Mouse (Mus musculus) forebrain, embryonic 15.5 days (tissue): ENCODE measurements around the gene Disp1. TPM values are rescaled to one million over a fixed set of nuclear protein-coding genes. Genes with fewer than 3 reads are reported as not detected.

Experiments used
- ATAC-seq: fragments of 200-750 bp; cut with Nextera tagmentation; replicated peaks from 2 replicates; pipeline ENCODE4 v1.8.0; 2017; ENCODE audit warnings: mild to moderate bottlenecking, moderate TSS enrichment, moderate library complexity
- H3K27ac ChIP-seq: fragments of 300-500 bp; sonication (generic); replicated peaks from 2 replicates; pipeline ENCODE4 v1.5.1; 2015; ENCODE audit warnings: mild to moderate bottlenecking, inconsistent platforms
- H3K27me3 ChIP-seq: fragments of 300-500 bp; sonication (generic); 2 replicates; pipeline ENCODE4 v1.6.1; 2015; ENCODE audit warnings: inconsistent platforms
- H3K36me3 ChIP-seq: fragments of 300-500 bp; sonication (generic); 2 replicates; pipeline ENCODE4 v1.6.1; 2015; ENCODE audit warnings: mild to moderate bottlenecking, inconsistent platforms
- H3K4me1 ChIP-seq: fragments of 300-500 bp; sonication (generic); 2 replicates; pipeline ENCODE4 v1.6.1; 2015; ENCODE audit warnings: inconsistent platforms
- H3K4me2 ChIP-seq: fragments of 300-500 bp; sonication (generic); replicated peaks from 2 replicates; pipeline ENCODE4 v1.6.1; 2015; ENCODE audit warnings: mild to moderate bottlenecking, inconsistent platforms
- H3K4me3 ChIP-seq: fragments of 300-500 bp; sonication (generic); 2 replicates; pipeline ENCODE4 v1.5.1; 2015; ENCODE audit warnings: mild to moderate bottlenecking, inconsistent platforms
- H3K9ac ChIP-seq: fragments of 300-500 bp; sonication (generic); replicated peaks from 2 replicates; pipeline ENCODE4 v1.6.1; 2015; ENCODE audit warnings: mild to moderate bottlenecking, inconsistent platforms
- H3K9me3 ChIP-seq: fragments of 300-500 bp; sonication (generic); 2 replicates; pipeline ENCODE4 v1.6.1; 2016; ENCODE audit warnings: inconsistent platforms
- WGBS: fragments of 180-500 bp; shearing (Covaris S2); methylation state at CpG from one replicate; pipeline ENCODE4 v1.1.7; 2015; ENCODE audit warnings: mixed read lengths; 5-methylcytosine and 5-hydroxymethylcytosine counted together
- polyA plus RNA-seq: library from polyadenylated mRNA; unstranded; fragments of >200 nt; fragmentation: Nextera tagmentation; extraction: Ambion mirVana; gene quantifications from 2 replicates; pipeline ENCODE4 v1.2.1, GENCODE M21; 2015

Disp1 gene
- polyA plus RNA-seq, 1 experiment from 2014 or later = 5.9 TPM

- H3K4me2 ChIP-seq = no peak overlapping the region
- no peak overlapping the region for H3K9ac ChIP-seq
- no peaks in the 10 kb centered on the region for H3K4me1 ChIP-seq
- WGBS = 80% methylated on average over 2 of the region's 2 CpGs
- H3K4me3 ChIP-seq = no peak overlapping the region
- no peaks in the 10 kb centered on the region for H3K9me3 ChIP-seq
- 0 out of 2 replicates have a peak, but pooled peaks cover 9% of the 10 kb centered on the region for H3K27me3 ChIP-seq
- ATAC-seq = no peak
- no peaks in the 10 kb centered on the region for H3K36me3 ChIP-seq
- no peak overlapping the region for H3K27ac ChIP-seq
Observed at GRCm38 (mm10) chr1:183060611-183061010, 160.7 kb downstream of the Disp1 start.

GRCm38 (mm10) chr1:183056289-183056655, 165.1 kb downstream of the Disp1 start:
- ATAC-seq = no peak

GRCm38 (mm10) chr1:183055608-183056288, 165.6 kb downstream of the Disp1 start:
- Histone ChIP-seq H3K9ac (no peak overlapping the region), H3K4me2 (no peak overlapping the region), H3K27me3 (0 out of 2 replicates have a peak, but pooled peaks cover 4% of the 10 kb centered on the region), H3K4me1 (no peaks in the 10 kb centered on the region), H3K27ac (no peak overlapping the region), H3K36me3 (no peaks in the 10 kb centered on the region), H3K9me3 (no peaks in the 10 kb centered on the region), H3K4me3 (no peak overlapping the region)
- WGBS = 65% methylated on average over 2 of the region's 2 CpGs
- no peak for ATAC-seq

More at GRCm38 (mm10) chr1:183056289-183056655, 165.1 kb downstream of the Disp1 start:
- Histone ChIP-seq H3K9me3 (no peaks in the 10 kb centered on the region), H3K36me3 (no peaks in the 10 kb centered on the region), H3K4me1 (no peaks in the 10 kb centered on the region), H3K4me3 (no peak overlapping the region), H3K4me2 (no peak overlapping the region), H3K27ac (no peak overlapping the region), H3K9ac (no peak overlapping the region), H3K27me3 (0 out of 2 replicates have a peak, but pooled peaks cover 4% of the 10 kb centered on the region)
- 41% methylated on average over 3 of the region's 3 CpGs for WGBS

GRCm38 (mm10) chr1:183052663-183053062, 168.7 kb downstream of the Disp1 start:
- Histone ChIP-seq H3K27ac (no peak overlapping the region), H3K9me3 (no peaks in the 10 kb centered on the region), H3K9ac (no peak overlapping the region), H3K4me1 (peaks cover 9% of the 10 kb centered on the region), H3K4me2 (no peak overlapping the region), H3K36me3 (no peaks in the 10 kb centered on the region), H3K4me3 (no peak overlapping the region), H3K27me3 (no peaks in the 10 kb centered on the region)
- 84% methylated on average over 7 of the region's 7 CpGs for WGBS
- no peak for ATAC-seq

- 73% methylated on average over 6 of the region's 6 CpGs for WGBS
- H3K4me1 ChIP-seq = peaks cover 27% of the 10 kb centered on the region
- H3K27me3 ChIP-seq = peaks cover 18% of the 10 kb centered on the region
- ATAC-seq = no peak; the same call in 1 of the 2 replicates
- H3K9ac ChIP-seq = no peak overlapping the region
- H3K4me3 ChIP-seq = no peak overlapping the region
- no peak overlapping the region for H3K4me2 ChIP-seq
- H3K9me3 ChIP-seq = no peaks in the 10 kb centered on the region
- H3K27ac ChIP-seq = no peak overlapping the region
- H3K36me3 ChIP-seq = no peaks in the 10 kb centered on the region
Observed at GRCm38 (mm10) chr1:183049295-183049694, 172.0 kb downstream of the Disp1 start.

GRCm38 (mm10) chr1:183047913-183048523, 173.3 kb downstream of the Disp1 start:
- Histone ChIP-seq H3K4me1 (peaks cover 27% of the 10 kb centered on the region), H3K9me3 (no peaks in the 10 kb centered on the region), H3K36me3 (no peaks in the 10 kb centered on the region), H3K9ac (no peak overlapping the region), H3K27me3 (peaks cover 31% of the 10 kb centered on the region), H3K4me3 (no peak overlapping the region), H3K27ac (0 out of 2 replicates have a peak overlapping the region, but pooled peaks have one; percentile 4), H3K4me2 (no peak overlapping the region)
- peak; percentile 33; the same call in 1 of the 2 replicates for ATAC-seq
- 33% methylated on average over 5 of the region's 5 CpGs for WGBS

- Histone ChIP-seq H3K4me2 (no peak overlapping the region), H3K27ac (0 out of 2 replicates have a peak overlapping the region, but pooled peaks have one; percentile 4), H3K36me3 (no peaks in the 10 kb centered on the region), H3K27me3 (peaks cover 37% of the 10 kb centered on the region), H3K4me1 (peaks cover 27% of the 10 kb centered on the region), H3K9ac (no peak overlapping the region), H3K4me3 (no peak overlapping the region), H3K9me3 (no peaks in the 10 kb centered on the region)
- peak; percentile 62 for ATAC-seq
- WGBS = 25% methylated on average over 7 of the region's 7 CpGs
Observed at GRCm38 (mm10) chr1:183047191-183047912, 174.0 kb downstream of the Disp1 start.

GRCm38 (mm10) chr1:183046081-183046480, 175.2 kb downstream of the Disp1 start:
- Histone ChIP-seq H3K4me1 (peaks cover 27% of the 10 kb centered on the region), H3K4me2 (no peak overlapping the region), H3K27ac (no peak overlapping the region), H3K36me3 (no peaks in the 10 kb centered on the region), H3K9me3 (no peaks in the 10 kb centered on the region), H3K4me3 (no peak overlapping the region), H3K9ac (no peak overlapping the region), H3K27me3 (peaks cover 38% of the 10 kb centered on the region)
- ATAC-seq = no peak
- 8% methylated on average over 12 of the region's 12 CpGs for WGBS

- Histone ChIP-seq H3K9ac (no peak overlapping the region), H3K27me3 (peaks cover 48% of the 10 kb centered on the region), H3K4me2 (no peak overlapping the region), H3K4me3 (no peak overlapping the region), H3K27ac (no peak overlapping the region), H3K9me3 (no peaks in the 10 kb centered on the region), H3K4me1 (peaks cover 24% of the 10 kb centered on the region), H3K36me3 (no peaks in the 10 kb centered on the region)
- WGBS = 78% methylated on average over 13 of the region's 13 CpGs
- no peak for ATAC-seq
Observed at GRCm38 (mm10) chr1:183043161-183043812, 178.0 kb downstream of the Disp1 start.

- Histone ChIP-seq H3K27me3 (peaks cover 48% of the 10 kb centered on the region), H3K4me3 (no peak overlapping the region), H3K27ac (no peak overlapping the region), H3K9me3 (no peaks in the 10 kb centered on the region), H3K4me2 (no peak overlapping the region), H3K9ac (no peak overlapping the region), H3K4me1 (peaks cover 8% of the 10 kb centered on the region; the same call in 1 of the 2 replicates), H3K36me3 (no peaks in the 10 kb centered on the region)
- 66% methylated on average over 6 of the region's 7 CpGs for WGBS
- ATAC-seq = no peak
Observed at GRCm38 (mm10) chr1:183041703-183042102, 179.6 kb downstream of the Disp1 start.

GRCm38 (mm10) chr1:183040847-183041382, 180.4 kb downstream of the Disp1 start:
- ATAC-seq = no peak
- Histone ChIP-seq H3K27me3 (peaks cover 45% of the 10 kb centered on the region), H3K36me3 (no peaks in the 10 kb centered on the region), H3K4me1 (0 out of 2 replicates have a peak, but pooled peaks cover 1% of the 10 kb centered on the region), H3K4me3 (no peak overlapping the region), H3K27ac (no peak overlapping the region), H3K4me2 (no peak overlapping the region), H3K9ac (no peak overlapping the region), H3K9me3 (no peaks in the 10 kb centered on the region)
- 75% methylated on average over 11 of the region's 11 CpGs for WGBS
